Mouse (Mus musculus) cerebellum, adult 11-12 months (tissue): ENCODE measurements around the gene Klhdc7b.
A peak's percentile ranks its signal among the peaks of the same experiment; 100 is the strongest.
"Not testable (repeated sequence)": the region's sequence is repeated elsewhere in the genome, so short reads cannot be mapped to it uniquely, and the experiment has no call there.

ENCODE experiments used
- DNase-seq: peaks from one replicate; pipeline ENCODE4 v3.0.0; 2022

The Klhdc7b gene

DNA sequence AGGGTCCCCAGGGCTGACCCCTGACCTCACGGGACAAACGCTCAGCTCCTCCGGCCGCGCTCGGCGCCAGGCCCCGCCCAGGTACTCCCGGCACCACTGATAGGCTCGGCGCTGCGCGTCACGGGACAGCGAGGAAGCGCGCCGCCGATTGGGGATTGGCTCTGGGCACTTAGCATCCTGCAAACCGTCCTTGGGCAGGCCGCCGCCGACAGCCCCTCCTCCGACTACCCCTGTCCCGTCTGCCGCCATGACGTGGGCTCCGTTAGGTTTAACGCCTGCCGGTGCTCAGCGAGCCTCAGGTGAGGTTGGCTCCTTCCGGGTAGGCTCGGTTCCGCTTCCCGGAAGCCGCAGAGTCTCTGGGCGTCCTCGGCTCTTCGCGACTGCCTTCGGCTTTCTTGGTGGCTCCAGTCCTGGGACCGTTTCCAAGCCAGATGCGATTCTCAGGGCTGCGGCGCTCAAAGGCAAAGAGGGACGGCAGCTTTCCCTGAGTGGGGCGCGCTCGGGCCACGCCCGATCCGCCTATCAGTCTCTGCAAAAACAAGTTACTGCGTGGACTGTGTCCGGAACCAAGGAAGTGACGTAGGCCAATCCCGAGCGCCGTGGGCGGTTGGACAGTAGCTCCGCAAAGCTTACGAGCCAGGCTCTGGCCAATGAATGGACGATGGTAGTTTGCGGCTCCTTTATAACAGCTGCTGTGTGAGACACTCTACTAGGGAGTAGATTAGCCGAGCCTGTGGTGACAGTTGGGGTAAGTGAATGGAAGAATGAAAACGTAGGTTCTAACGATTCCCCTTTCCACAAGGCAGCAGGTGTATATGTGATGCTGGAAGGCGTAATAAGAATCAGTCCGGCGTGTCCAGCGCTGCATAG lies 44.9 kb downstream of the Klhdc7b start, which contains the start of the genes C730034F03Rik, Gm44502 and Chkb:
TSS of gene C730034F03Rik (plus strand) at position 238 of the 870 bp plus-strand sequence.
TSS of gene Gm44502 (minus strand) at position 345 of the 870 bp plus-strand sequence.
TSS of gene Chkb (minus strand) at position 557 of the 870 bp plus-strand sequence.
- DNase-seq = peak; percentile 95

GRCm38 (mm10) chr15:89430341-89430740 lies 45.6 kb downstream of the Klhdc7b start:
- DNase-seq = peak; percentile 49

DNA sequence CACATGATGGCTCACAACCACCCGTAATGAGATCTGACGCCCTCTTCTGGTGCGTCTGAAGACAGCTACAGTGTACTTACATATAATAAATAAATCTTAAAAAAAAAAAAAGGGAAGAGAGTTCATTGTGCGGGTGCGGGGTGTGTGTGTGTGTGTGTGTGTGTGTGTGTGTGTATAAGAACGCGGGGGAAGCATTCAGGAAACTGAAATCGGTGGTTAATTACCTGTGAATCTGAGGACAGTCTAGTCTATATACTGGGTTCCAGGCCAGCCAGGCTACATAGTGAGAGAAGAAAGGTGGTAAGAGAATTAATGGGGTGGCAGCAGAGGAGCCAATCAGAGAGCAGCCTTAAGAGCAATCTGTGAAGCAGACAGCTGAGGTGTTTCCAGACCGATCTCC lies 46.1 kb downstream of the Klhdc7b start:
- not testable (repeated sequence) for DNase-seq

GRCm38 (mm10) chr15:89431271-89431670 lies 46.6 kb downstream of the Klhdc7b start:
- no peak for DNase-seq

GRCm38 (mm10) chr15:89431806-89432205 lies 47.1 kb downstream of the Klhdc7b start:
- peak; percentile 35 for DNase-seq

- peak; percentile 60 for DNase-seq
Measured at GRCm38 (mm10) chr15:89432946-89433345, 48.2 kb downstream of the Klhdc7b start.

- no peak for DNase-seq
Measured at GRCm38 (mm10) chr15:89434136-89434535, 49.4 kb downstream of the Klhdc7b start.

DNA sequence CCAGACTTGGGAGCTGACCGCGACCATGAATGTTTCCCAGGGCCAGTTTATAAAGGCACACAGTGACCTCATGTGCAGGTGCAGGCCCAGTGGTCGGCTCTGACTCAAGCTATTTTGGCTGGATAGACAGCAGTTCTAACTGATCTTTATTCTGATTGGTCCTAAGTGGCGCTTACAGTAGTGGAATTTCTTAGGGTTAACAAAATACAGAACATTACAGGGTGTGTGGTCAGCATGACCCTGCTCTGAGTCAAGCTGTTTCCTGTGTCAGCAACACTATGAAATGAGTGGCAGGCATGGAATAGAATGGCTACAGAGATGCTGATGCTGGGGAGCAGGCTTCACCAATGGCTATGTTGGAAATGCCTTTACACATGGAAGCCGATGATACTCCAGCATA lies 51.2 kb downstream of the Klhdc7b start:
- peak; percentile 7 for DNase-seq
